Mouse (Mus musculus): ENCODE measurements at regions not wholly inside any gene's neighbourhood (a gene's known extent, or its start where the extent isn't known, plus 50 kb on each side); places are given as distances from the start of the nearest gene placed in this dataset.

GRCm38 (mm10) chr4:100661154-100661553 lies 115.3 kb upstream of the Cachd1 start:
- dilution Hi-C loops (cut with MboI; ENCODE audit: extremely low pct_ligation_motif_present, extremely low pct_unique_long_range_greater_than_20kb, low sequenced_read_pairs) = no loop called here

GRCm38 (mm10) chr4:100664619-100665264 lies 111.7 kb upstream of the Cachd1 start:
- dilution Hi-C loops (cut with MboI; ENCODE audit: extremely low pct_ligation_motif_present, extremely low pct_unique_long_range_greater_than_20kb, low sequenced_read_pairs) (no loop called here), in situ Hi-C loops (cut with MboI; ENCODE audit: low pct_ligation_motif_present, low pct_unique_long_range_greater_than_20kb, low sequenced_read_pairs) (no loop called here)
- TF ChIP-seq POLR2AphosphoS2 (IDR thresholded peaks at IDR 0.05; ENCODE audit: low read depth, low read length) = no peak
- no peak for TF ChIP-seq MAZ (IDR thresholded peaks at IDR 0.05; ENCODE audit: low read depth, low read length)
- TF ChIP-seq JUND (conservative IDR thresholded peaks at IDR 0.05; ENCODE audit: low read depth, low read length) = no peak
- TF ChIP-seq GABPA (IDR thresholded peaks at IDR 0.05; ENCODE audit: insufficient replicate concordance, low read depth, low read length) = no peak
- TF ChIP-seq MXI1 (IDR thresholded peaks at IDR 0.05; ENCODE audit: low read depth, low read length) = no peak
- no peaks in the 10 kb centered on the region for H3K36me3 ChIP-seq (replicated peaks in 1 of 2; ENCODE audit: control insufficient read depth in 1 of 2, insufficient read depth in 1 of 2, low read length in 1 of 2)
- H3K27me3 ChIP-seq (replicated peaks) = no peaks in the 10 kb centered on the region
- peaks cover 57% of the 10 kb centered on the region for H3K9me3 ChIP-seq (replicated peaks; ENCODE audit: low read length)
- no peak overlapping the region for H3K4me3 ChIP-seq (replicated peaks in 1 of 3; ENCODE audit: low read depth in 2 of 3, low read length in 2 of 3, poor library complexity in 1 of 3)
- no peak overlapping the region for H3K4me2 ChIP-seq (ENCODE audit: insufficient read depth, low read depth, poor library complexity, severe bottlenecking)
- no peak overlapping the region for H3K27ac ChIP-seq (ENCODE audit: insufficient read depth, low read depth)
- no peak overlapping the region for H3K9ac ChIP-seq (ENCODE audit: insufficient read depth, low read depth)
- no peaks in the 10 kb centered on the region for H3K79me2 ChIP-seq (replicated peaks; ENCODE audit: control insufficient read depth, extremely low read depth, insufficient read depth, poor library complexity, severe bottlenecking)
- H3K4me1 ChIP-seq (ENCODE audit: control insufficient read depth in 1 of 2, insufficient read depth in 2 of 2) = no peaks in the 10 kb centered on the region
- no peak for DNase-seq (ENCODE audit: extremely low read depth)

More at GRCm38 (mm10) chr4:100661154-100661553, 115.3 kb upstream of the Cachd1 start:
- Histone ChIP-seq H3K4me3 (replicated peaks in 1 of 3; ENCODE audit: low read depth in 2 of 3, low read length in 2 of 3, poor library complexity in 1 of 3) (no peak overlapping the region), H3K9ac (ENCODE audit: insufficient read depth, low read depth) (no peak overlapping the region), H3K36me3 (replicated peaks in 1 of 2; ENCODE audit: control insufficient read depth in 1 of 2, insufficient read depth in 1 of 2, low read length in 1 of 2) (no peaks in the 10 kb centered on the region), H3K9me3 (replicated peaks; ENCODE audit: low read length) (peaks cover 46% of the 10 kb centered on the region), H3K27me3 (replicated peaks) (no peaks in the 10 kb centered on the region), H3K4me1 (ENCODE audit: control insufficient read depth in 1 of 2, insufficient read depth in 2 of 2) (no peaks in the 10 kb centered on the region), H3K79me2 (replicated peaks; ENCODE audit: control insufficient read depth, extremely low read depth, insufficient read depth, poor library complexity, severe bottlenecking) (no peaks in the 10 kb centered on the region), H3K27ac (ENCODE audit: insufficient read depth, low read depth) (no peak overlapping the region), H3K4me2 (ENCODE audit: insufficient read depth, low read depth, poor library complexity, severe bottlenecking) (no peak overlapping the region)
- no peak for TF ChIP-seq ZNF384 (IDR thresholded peaks at IDR 0.05; ENCODE audit: low read depth, low read length)
- TF ChIP-seq SMC3 (IDR thresholded peaks at IDR 0.05; ENCODE audit: low read depth, low read length) = no peak
- no peak for TF ChIP-seq JUND (conservative IDR thresholded peaks at IDR 0.05; ENCODE audit: low read depth, low read length)
- no peak for TF ChIP-seq CHD2 (IDR thresholded peaks at IDR 0.05; ENCODE audit: low read length)
- TF ChIP-seq E2F4 (IDR thresholded peaks at IDR 0.05; ENCODE audit: insufficient replicate concordance, low read depth, low read length) = no peak
- TF ChIP-seq GABPA (IDR thresholded peaks at IDR 0.05; ENCODE audit: insufficient replicate concordance, low read depth, low read length) = no peak
- no peak for TF ChIP-seq TCF12 (IDR thresholded peaks at IDR 0.05; ENCODE audit: low read depth, low read length)
- no peak for DNase-seq (ENCODE audit: extremely low read depth)
- in situ Hi-C loops (cut with MboI; ENCODE audit: low pct_ligation_motif_present, low pct_unique_long_range_greater_than_20kb, low sequenced_read_pairs) = no loop called here

- Histone ChIP-seq H3K79me2 (replicated peaks; ENCODE audit: control insufficient read depth, extremely low read depth, insufficient read depth, poor library complexity, severe bottlenecking) (no peaks in the 10 kb centered on the region), H3K36me3 (replicated peaks in 1 of 2; ENCODE audit: control insufficient read depth in 1 of 2, insufficient read depth in 1 of 2, low read length in 1 of 2) (no peaks in the 10 kb centered on the region), H3K4me2 (ENCODE audit: insufficient read depth, low read depth, poor library complexity, severe bottlenecking) (no peak overlapping the region), H3K27me3 (replicated peaks) (no peaks in the 10 kb centered on the region), H3K4me3 (replicated peaks in 1 of 3; ENCODE audit: low read depth in 2 of 3, low read length in 2 of 3, poor library complexity in 1 of 3) (no peak overlapping the region), H3K9ac (ENCODE audit: insufficient read depth, low read depth) (no peak overlapping the region), H3K27ac (ENCODE audit: insufficient read depth, low read depth) (no peak overlapping the region), H3K4me1 (ENCODE audit: control insufficient read depth in 1 of 2, insufficient read depth in 2 of 2) (no peaks in the 10 kb centered on the region), H3K9me3 (replicated peaks; ENCODE audit: low read length) (peaks cover 70% of the 10 kb centered on the region)
- TF ChIP-seq JUND (conservative IDR thresholded peaks at IDR 0.05; ENCODE audit: low read depth, low read length) = no peak
- no peak for TF ChIP-seq POLR2A (IDR thresholded peaks at IDR 0.05; ENCODE audit: low read depth, low read length)
- TF ChIP-seq MYC (IDR thresholded peaks at IDR 0.05; ENCODE audit: low read depth, low read length) = no peak
- no peak for TF ChIP-seq CTCF (conservative IDR thresholded peaks at IDR 0.05 in 1 of 2, IDR thresholded peaks at IDR 0.05 in 1 of 2; ENCODE audit: low read depth in 2 of 2, low read length in 2 of 2)
- TF ChIP-seq USF1 (IDR thresholded peaks at IDR 0.05; ENCODE audit: low read depth, low read length) = no peak
- no peak for TF ChIP-seq CHD2 (IDR thresholded peaks at IDR 0.05; ENCODE audit: low read length)
- no peak for TF ChIP-seq POLR2AphosphoS2 (IDR thresholded peaks at IDR 0.05; ENCODE audit: low read depth, low read length)
- no peak for TF ChIP-seq ZKSCAN1 (IDR thresholded peaks at IDR 0.05; ENCODE audit: borderline replicate concordance, low read depth, low read length)
- TF ChIP-seq BHLHE40 (IDR thresholded peaks at IDR 0.05; ENCODE audit: low read depth, low read length) = no peak
- no peak for TF ChIP-seq ZC3H11A (IDR thresholded peaks at IDR 0.05; ENCODE audit: low read depth, low read length)
- TF ChIP-seq HCFC1 (IDR thresholded peaks at IDR 0.05; ENCODE audit: low read depth, low read length) = no peak
- no peak for TF ChIP-seq UBTF (IDR thresholded peaks at IDR 0.05; ENCODE audit: low read depth, low read length)
- no peak for TF ChIP-seq EP300 (IDR thresholded peaks at IDR 0.05; ENCODE audit: low read length)
- TF ChIP-seq CHD1 (IDR thresholded peaks at IDR 0.05; ENCODE audit: low read depth, low read length) = no peak
- TF ChIP-seq RAD21 (IDR thresholded peaks at IDR 0.05; ENCODE audit: low read depth, low read length) = no peak
- no peak for TF ChIP-seq NELFE (IDR thresholded peaks at IDR 0.05; ENCODE audit: low read depth, low read length)
- no peak for TF ChIP-seq RCOR1 (conservative IDR thresholded peaks at IDR 0.05; ENCODE audit: low read depth, low read length)
- TF ChIP-seq IRF4 (IDR thresholded peaks at IDR 0.05; ENCODE audit: low read depth, low read length) = no peak
- no peak for TF ChIP-seq MXI1 (IDR thresholded peaks at IDR 0.05; ENCODE audit: low read depth, low read length)
- in situ Hi-C loops (cut with MboI; ENCODE audit: low pct_ligation_motif_present, low pct_unique_long_range_greater_than_20kb, low sequenced_read_pairs) (no loop called here), dilution Hi-C loops (cut with MboI; ENCODE audit: extremely low pct_ligation_motif_present, extremely low pct_unique_long_range_greater_than_20kb, low sequenced_read_pairs) (no loop called here)
- no peak for DNase-seq (ENCODE audit: extremely low read depth)
Observed at GRCm38 (mm10) chr4:100670553-100670952, 105.9 kb upstream of the Cachd1 start.
